Mouse (Mus musculus): ENCODE data around the gene Sco1.

The Sco1 gene

GRCm38 (mm10) chr11:67112019-67112850 is 59.8 kb downstream of the Sco1 start:
- in situ Hi-C loops (cut with MboI; ENCODE audit: low sequenced_read_pairs): loop anchor here (5.0 to 25.0 kb wide), 3 partner anchors 123 to 550 kb away; partner anchors contain the start of gene Myh4

GRCm38 (mm10) chr11:67112851-67113202 is 60.4 kb downstream of the Sco1 start:
- in situ Hi-C loops (cut with MboI; ENCODE audit: low sequenced_read_pairs): loop anchor here (5.0 to 25.0 kb wide), 3 partner anchors 122 to 549 kb away; partner anchors contain the start of gene Myh4

- in situ Hi-C loops (cut with MboI; ENCODE audit: low sequenced_read_pairs): loop anchor here (5.0 to 25.0 kb wide), 3 partner anchors 121 to 549 kb away; partner anchors contain the start of gene Myh4
Measured at GRCm38 (mm10) chr11:67113381-67113780, 60.9 kb downstream of the Sco1 start.

- in situ Hi-C loops (cut with MboI; ENCODE audit: low sequenced_read_pairs): loop anchor here (5.0 to 25.0 kb wide), 3 partner anchors 121 to 548 kb away; partner anchors contain the start of gene Myh4
Measured at GRCm38 (mm10) chr11:67114261-67114660, 61.8 kb downstream of the Sco1 start.

GRCm38 (mm10) chr11:67114901-67115300 is 62.4 kb downstream of the Sco1 start:
- in situ Hi-C loops (cut with MboI; ENCODE audit: low sequenced_read_pairs): loop anchor here (5.0 to 25.0 kb wide), 3 partner anchors 120 to 547 kb away; partner anchors contain the start of gene Myh4
